ENCODE assay signal across 15 mouse cellular contexts in genomic region chr5:88793676-88794075, GRCm38 (mm10).
"Had no signal": no experiment of that assay in that cellular context is flagged by ENCODE, and none has a peak within 500 bp of the region (broad histone marks: within the 10 kb centered on the region; RNA-seq: fewer than 3 reads in every experiment).

No protein-coding gene starts in this region.

- H3K4me2 ChIP-seq: kidney, embryonic 15.5 days; liver, embryonic 11.5 days; liver, embryonic 15.5 days; midbrain, embryonic 13.5 days; neural tube, embryonic 12.5 days; stomach, embryonic 15.5 days had no signal

- H3K27me3 ChIP-seq: kidney, embryonic 15.5 days; liver, embryonic 15.5 days; midbrain, embryonic 13.5 days; neural tube, embryonic 12.5 days; stomach, embryonic 15.5 days had no signal

- H3K9ac ChIP-seq: kidney, embryonic 15.5 days; liver, embryonic 15.5 days; midbrain, embryonic 13.5 days; neural tube, embryonic 12.5 days; stomach, embryonic 15.5 days had no signal

- H3K36me3 ChIP-seq: kidney, embryonic 15.5 days; limb, embryonic 10.5 days; liver, embryonic 15.5 days; midbrain, embryonic 13.5 days; neural tube, embryonic 12.5 days; stomach, embryonic 15.5 days had no signal

- H3K9me3 ChIP-seq: kidney, embryonic 15.5 days; limb, embryonic 10.5 days; liver, embryonic 15.5 days; midbrain, embryonic 13.5 days; neural tube, embryonic 12.5 days; stomach, embryonic 15.5 days had no signal

- H3K27ac ChIP-seq: kidney, embryonic 15.5 days; limb, embryonic 10.5 days; liver, embryonic 15.5 days; midbrain, embryonic 13.5 days; neural tube, embryonic 12.5 days; stomach, embryonic 15.5 days had no signal

- ATAC-seq: lung, postnatal 0 days; midbrain, embryonic 13.5 days had no signal

- DNase-seq: kidney, postnatal 14 days; lung, adult 2 months; lung, postnatal 36 days; retina, postnatal 1 day; right cerebral cortex, postnatal 14 days; thymus, adult 2 months; thymus, postnatal 36 days had no signal

- H3K4me1 ChIP-seq: midbrain, embryonic 13.5 days; neural tube, embryonic 12.5 days; stomach, embryonic 15.5 days had no signal

- H3K4me3 ChIP-seq: kidney, embryonic 15.5 days; limb, embryonic 10.5 days; liver, embryonic 15.5 days; midbrain, embryonic 13.5 days; neural tube, embryonic 12.5 days; stomach, embryonic 15.5 days had no signal
